Mouse (Mus musculus): Measurements from ENCODE around the gene Myo1e. TPM values are rescaled to one million over a fixed set of nuclear protein-coding genes. Genes with fewer than 3 reads are reported as not detected.

The Myo1e gene
- polyA plus RNA-seq, 1 experiment from 2014 or later = 7.9 TPM

DNA sequence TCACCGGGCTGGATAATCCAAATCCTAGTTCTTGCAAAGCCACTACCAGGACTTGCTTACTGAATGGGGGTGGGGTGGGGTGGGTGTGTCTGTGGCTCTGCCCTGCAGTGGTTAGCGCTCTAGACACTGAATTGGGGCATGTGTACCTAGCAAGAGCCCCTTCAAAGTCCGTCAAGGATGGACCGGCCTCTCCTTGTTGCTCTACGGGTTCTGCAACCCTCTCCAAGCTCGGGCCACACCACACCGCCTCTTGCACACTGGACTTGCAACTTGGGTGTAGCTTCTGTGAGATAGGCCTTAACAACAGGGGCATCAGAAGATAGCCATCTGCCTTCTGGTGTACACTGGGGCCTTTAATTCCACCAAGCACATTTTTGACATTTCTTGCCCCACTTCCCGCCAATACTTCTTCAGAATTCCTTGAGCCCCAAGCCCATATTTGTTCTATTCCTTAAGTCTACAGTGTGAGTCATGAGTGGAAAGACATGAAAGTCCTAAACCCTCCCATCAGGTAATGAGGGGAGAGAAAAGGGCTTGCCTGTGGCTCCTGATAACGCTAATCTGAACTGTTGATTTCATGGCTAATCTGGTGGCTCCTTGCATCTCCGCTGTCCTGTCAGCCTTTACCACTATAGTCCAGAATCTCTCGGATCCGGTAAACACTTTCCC, 67.9 kb downstream of the Myo1e start:
- Histone ChIP-seq H3K9ac (no peak overlapping the region), H3K4me2 (no peak overlapping the region), H3K27ac (replicated peaks) (no peak overlapping the region), H3K36me3 (no peaks in the 10 kb centered on the region), H3K4me1 (replicated peaks) (0 out of 2 replicates have a peak, but pooled peaks cover under 1% of the 10 kb centered on the region), H3K9me3 (no peaks in the 10 kb centered on the region), H3K4me3 (no peak overlapping the region), H3K27me3 (no peaks in the 10 kb centered on the region)
- WGBS = 93% methylated on average over 12 of the region's 12 CpGs
- no peak for ATAC-seq (ENCODE audit: low read depth)

DNA sequence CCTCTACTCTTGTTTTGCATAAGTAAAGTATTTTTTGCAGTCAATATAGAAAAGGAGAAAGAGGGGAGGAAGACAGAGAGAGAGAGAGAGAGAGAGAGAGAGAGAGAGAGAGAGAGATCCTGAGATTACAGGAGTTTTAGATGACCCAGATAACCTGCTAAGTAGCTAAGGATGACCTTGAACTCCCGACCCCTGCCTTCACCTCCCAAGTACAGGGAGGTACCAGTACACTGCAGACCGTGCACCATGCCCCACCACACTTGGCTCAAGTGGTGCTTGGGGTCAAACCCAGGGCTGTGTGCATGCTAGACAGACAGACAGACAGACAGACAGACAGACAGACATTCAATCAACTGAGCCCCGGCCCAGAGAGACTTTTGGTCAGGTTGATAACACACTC, 69.9 kb downstream of the Myo1e start:
- Histone ChIP-seq H3K9me3 (no peaks in the 10 kb centered on the region), H3K4me3 (no peak overlapping the region), H3K27ac (replicated peaks) (no peak overlapping the region), H3K9ac (no peak overlapping the region), H3K36me3 (no peaks in the 10 kb centered on the region), H3K4me1 (replicated peaks) (no peaks in the 10 kb centered on the region), H3K27me3 (no peaks in the 10 kb centered on the region), H3K4me2 (no peak overlapping the region)
- 87% methylated on average over 3 of the region's 3 CpGs for WGBS
- ATAC-seq (ENCODE audit: low read depth) = no peak

DNA sequence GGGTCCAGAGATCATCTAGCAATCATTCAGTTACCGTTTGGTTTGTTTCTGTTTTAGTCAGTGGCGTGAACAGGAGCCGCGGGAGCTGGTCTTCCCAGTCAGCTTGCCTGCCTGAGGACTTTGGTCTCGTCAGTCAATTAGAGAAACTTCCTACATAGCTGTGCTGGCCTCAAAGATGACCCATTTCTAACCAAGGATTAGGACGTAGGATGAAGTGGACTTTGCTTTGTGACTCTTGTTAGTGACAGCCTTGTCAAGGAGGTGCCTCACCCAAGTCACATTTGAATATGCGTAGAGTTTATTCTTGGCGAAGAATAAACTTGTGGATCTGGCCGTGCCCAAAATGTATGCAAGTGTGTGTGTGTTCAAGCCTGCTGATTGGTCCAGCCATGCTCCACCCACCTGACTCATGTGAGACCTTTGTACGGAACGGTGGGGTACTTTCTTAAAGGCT, 70.4 kb downstream of the Myo1e start:
- WGBS = 88% methylated on average over 11 of the region's 11 CpGs
- no peak overlapping the region for H3K27ac ChIP-seq (replicated peaks)
- no peaks in the 10 kb centered on the region for H3K27me3 ChIP-seq
- H3K9ac ChIP-seq = no peak overlapping the region
- H3K4me3 ChIP-seq = no peak overlapping the region
- H3K4me2 ChIP-seq = no peak overlapping the region
- no peaks in the 10 kb centered on the region for H3K9me3 ChIP-seq
- H3K4me1 ChIP-seq (replicated peaks) = no peaks in the 10 kb centered on the region
- H3K36me3 ChIP-seq = no peaks in the 10 kb centered on the region
- no peak for ATAC-seq (ENCODE audit: low read depth)

DNA sequence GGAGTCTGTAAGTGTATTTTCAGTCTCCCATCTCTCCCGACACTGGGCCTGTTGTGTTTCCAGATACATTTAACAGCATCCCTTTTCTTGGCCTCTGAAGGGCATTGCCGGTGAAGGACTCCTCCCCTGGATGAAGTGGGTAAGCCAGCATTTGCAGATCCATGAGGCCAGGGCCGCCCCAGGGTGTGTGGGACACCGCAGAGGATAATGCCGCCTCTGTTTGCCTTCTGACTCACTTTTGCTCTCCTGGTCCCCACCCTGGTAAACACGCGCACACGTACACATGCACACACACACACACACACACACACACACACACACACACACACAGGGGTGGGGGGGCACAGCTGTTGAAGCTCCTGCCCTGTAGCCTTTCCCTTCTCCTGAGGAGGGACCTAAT, 74.3 kb downstream of the Myo1e start:
- Histone ChIP-seq H3K27ac (replicated peaks) (no peak overlapping the region), H3K36me3 (no peaks in the 10 kb centered on the region), H3K27me3 (no peaks in the 10 kb centered on the region), H3K9ac (no peak overlapping the region), H3K4me2 (no peak overlapping the region), H3K4me1 (replicated peaks) (no peaks in the 10 kb centered on the region), H3K9me3 (no peaks in the 10 kb centered on the region), H3K4me3 (no peak overlapping the region)
- WGBS = 90% methylated on average over 8 of the region's 8 CpGs
- no peak for ATAC-seq (ENCODE audit: low read depth)

DNA sequence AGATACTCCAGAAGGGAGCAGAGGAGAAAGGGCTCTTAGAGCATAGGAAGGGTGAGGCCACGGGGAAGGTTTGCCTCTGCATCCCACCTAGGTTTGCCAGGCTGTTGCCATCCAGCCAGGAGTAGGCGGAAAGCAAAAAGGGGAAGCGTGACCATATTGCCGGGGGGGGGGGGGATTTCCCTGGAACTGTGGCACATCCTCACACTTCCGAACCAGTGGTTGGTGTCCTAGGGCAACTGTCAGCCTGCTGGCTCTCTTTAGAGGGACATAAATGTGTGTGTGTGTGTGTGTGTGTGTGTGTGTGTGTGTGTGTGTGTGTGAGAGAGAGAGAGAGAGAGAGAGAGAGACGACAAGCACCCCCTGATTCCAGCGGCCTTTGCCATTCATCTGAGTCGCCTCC, 75.0 kb downstream of the Myo1e start:
- Histone ChIP-seq H3K4me3 (no peak overlapping the region), H3K4me1 (replicated peaks) (no peaks in the 10 kb centered on the region; the same call in 1 of the 2 replicates), H3K27ac (replicated peaks) (no peak overlapping the region), H3K9me3 (no peaks in the 10 kb centered on the region), H3K36me3 (no peaks in the 10 kb centered on the region), H3K4me2 (no peak overlapping the region), H3K9ac (no peak overlapping the region), H3K27me3 (no peaks in the 10 kb centered on the region)
- no peak for ATAC-seq (ENCODE audit: low read depth)
- 79% methylated on average over 8 of the region's 8 CpGs for WGBS

DNA sequence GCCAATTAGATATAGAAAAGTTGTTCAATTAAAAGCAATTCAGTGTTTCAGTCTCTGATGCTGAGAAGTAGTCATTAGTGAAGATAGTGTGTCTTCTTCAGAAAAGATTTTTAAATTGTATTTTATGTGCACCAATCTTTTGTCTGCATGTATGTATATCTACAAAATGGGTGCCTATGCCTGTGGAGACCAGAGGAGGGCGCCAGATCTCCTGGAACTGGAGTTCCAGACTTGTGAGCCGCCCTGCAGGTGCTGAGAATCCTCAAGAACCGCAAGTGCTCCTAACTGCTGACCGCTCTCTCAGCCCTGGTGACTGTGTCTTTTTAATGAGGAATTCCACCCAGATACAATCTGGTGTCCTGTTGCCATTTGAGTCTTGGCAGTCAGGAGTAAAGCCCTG, 76.0 kb downstream of the Myo1e start:
- no peak for ATAC-seq (ENCODE audit: low read depth)
- Histone ChIP-seq H3K4me3 (no peak overlapping the region), H3K4me1 (replicated peaks) (no peaks in the 10 kb centered on the region; the same call in 1 of the 2 replicates), H3K36me3 (no peaks in the 10 kb centered on the region), H3K9ac (no peak overlapping the region), H3K9me3 (no peaks in the 10 kb centered on the region), H3K27ac (replicated peaks) (no peak overlapping the region), H3K27me3 (no peaks in the 10 kb centered on the region), H3K4me2 (no peak overlapping the region)
- 83% methylated on average over 4 of the region's 4 CpGs for WGBS

DNA sequence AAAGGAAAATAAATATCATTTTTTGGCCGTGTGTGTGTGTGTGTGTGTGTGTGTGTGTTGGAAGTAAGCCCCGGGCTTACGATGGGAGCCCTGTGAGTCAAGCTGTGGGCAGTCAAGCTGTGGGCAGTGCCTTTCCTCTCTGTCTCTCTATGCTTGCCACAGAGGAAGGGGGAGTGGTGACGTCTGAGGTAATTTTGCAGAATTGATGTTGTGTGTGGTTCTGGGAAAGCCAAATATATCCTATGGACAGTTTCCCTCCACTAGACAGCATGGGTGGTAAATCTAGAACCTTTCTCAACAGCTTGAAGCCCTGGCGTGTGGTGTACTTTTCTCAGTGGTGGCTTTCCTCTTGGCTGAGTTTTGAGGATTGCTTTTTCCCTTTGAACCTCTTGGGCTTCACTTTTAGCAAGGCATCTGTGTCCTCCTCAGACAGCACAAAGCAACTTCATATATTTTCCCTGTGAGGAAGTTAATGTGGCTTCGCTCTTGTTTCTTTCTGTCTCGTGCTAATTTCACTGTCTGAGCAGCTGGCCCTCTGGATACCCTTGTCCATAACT, 77.5 kb downstream of the Myo1e start:
- H3K4me2 ChIP-seq = no peak overlapping the region
- no peaks in the 10 kb centered on the region for H3K36me3 ChIP-seq
- no peaks in the 10 kb centered on the region; the same call in 1 of the 2 replicates for H3K4me1 ChIP-seq (replicated peaks)
- H3K4me3 ChIP-seq = no peak overlapping the region
- H3K9ac ChIP-seq = no peak overlapping the region
- H3K27ac ChIP-seq (replicated peaks) = no peak overlapping the region
- ATAC-seq (ENCODE audit: low read depth) = no peak
- WGBS = 71% methylated on average over 7 of the region's 7 CpGs
- no peaks in the 10 kb centered on the region for H3K27me3 ChIP-seq
- no peaks in the 10 kb centered on the region for H3K9me3 ChIP-seq

DNA sequence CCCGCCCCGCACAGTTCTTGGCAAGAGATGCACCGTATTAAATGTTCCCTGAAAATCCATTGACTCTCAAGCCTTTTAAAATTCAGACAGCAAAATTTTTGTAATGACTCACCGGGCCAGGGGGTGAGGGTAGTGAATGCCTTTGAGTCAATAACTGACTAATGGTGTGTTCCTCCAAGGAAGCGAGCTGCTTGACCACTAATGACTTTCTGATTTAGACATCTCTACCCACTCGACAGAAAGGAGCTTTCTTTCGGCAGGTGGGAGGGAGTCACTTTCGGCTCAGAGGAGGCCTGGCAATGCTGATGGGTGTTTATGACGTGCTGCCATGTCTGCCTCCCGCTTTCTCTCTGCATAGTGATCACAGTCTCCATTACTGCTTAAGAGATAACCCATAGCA, 83.6 kb downstream of the Myo1e start:
- no peak for ATAC-seq (ENCODE audit: low read depth)
- H3K9me3 ChIP-seq = no peaks in the 10 kb centered on the region
- peaks cover 18% of the 10 kb centered on the region for H3K4me1 ChIP-seq (replicated peaks)
- no peak overlapping the region for H3K27ac ChIP-seq (replicated peaks)
- no peak overlapping the region for H3K4me2 ChIP-seq
- no peak overlapping the region for H3K9ac ChIP-seq
- no peaks in the 10 kb centered on the region for H3K27me3 ChIP-seq
- no peak overlapping the region for H3K4me3 ChIP-seq
- 44% methylated on average over 10 of the region's 10 CpGs for WGBS
- H3K36me3 ChIP-seq = no peaks in the 10 kb centered on the region

DNA sequence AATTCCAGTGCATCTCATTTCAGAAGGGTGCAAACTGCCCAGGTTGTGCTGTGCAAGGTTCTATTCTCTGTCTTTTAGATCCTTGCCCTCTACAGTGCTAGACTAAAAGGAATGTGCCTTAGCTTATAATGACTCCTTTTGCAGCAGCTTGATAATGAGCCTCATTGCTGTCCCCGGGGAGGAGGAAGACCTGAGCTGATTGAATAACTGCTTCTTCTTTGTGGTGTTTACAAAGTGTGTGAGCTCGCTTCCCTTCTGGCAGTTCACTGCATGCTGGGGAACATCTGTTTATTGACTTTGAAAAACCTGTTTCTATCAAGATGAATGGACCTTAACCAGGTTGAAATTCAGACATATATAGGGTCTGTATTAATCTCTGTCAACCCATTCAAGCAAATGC, 89.8 kb downstream of the Myo1e start:
- peaks cover 25% of the 10 kb centered on the region for H3K4me1 ChIP-seq (replicated peaks)
- H3K9me3 ChIP-seq = 0 out of 2 replicates have a peak, but pooled peaks cover 8% of the 10 kb centered on the region
- ATAC-seq (ENCODE audit: low read depth) = peak; percentile 47; the same call in 1 of the 2 replicates
- H3K36me3 ChIP-seq = peaks cover 4% of the 10 kb centered on the region; the same call in 1 of the 2 replicates
- 0 out of 2 replicates have a peak overlapping the region, but pooled peaks have one; percentile 42 for H3K27ac ChIP-seq (replicated peaks)
- H3K4me2 ChIP-seq = no peak overlapping the region
- H3K27me3 ChIP-seq = no peaks in the 10 kb centered on the region
- no peak overlapping the region for H3K4me3 ChIP-seq
- WGBS = 0% methylated on average over 2 of the region's 2 CpGs
- H3K9ac ChIP-seq = no peak overlapping the region

DNA sequence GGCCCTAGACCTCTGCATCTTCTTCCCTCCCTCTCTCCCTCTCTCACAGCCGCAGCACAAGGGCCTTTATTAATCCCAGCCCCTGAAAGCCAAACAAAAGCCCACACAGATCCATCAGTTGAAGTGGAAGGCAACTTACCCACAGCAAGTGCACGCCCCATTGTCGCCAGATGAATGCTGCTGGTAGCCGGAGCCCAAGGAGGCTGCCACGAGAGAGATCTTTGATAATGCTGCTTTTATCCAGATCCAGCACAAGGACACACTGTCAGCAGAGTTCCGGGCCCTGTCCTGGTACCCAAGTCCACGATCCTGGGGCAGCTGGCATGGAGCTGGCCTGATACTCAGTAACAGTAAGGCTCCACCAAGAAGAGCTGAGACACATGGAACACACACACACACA, 91.1 kb downstream of the Myo1e start:
- WGBS = 25% methylated on average over 7 of the region's 7 CpGs
- no peak overlapping the region for H3K4me2 ChIP-seq
- no peak overlapping the region for H3K4me3 ChIP-seq
- ATAC-seq (ENCODE audit: low read depth) = no peak
- no peak overlapping the region for H3K27ac ChIP-seq (replicated peaks)
- H3K36me3 ChIP-seq = peaks cover 10% of the 10 kb centered on the region; the same call in 1 of the 2 replicates
- H3K9ac ChIP-seq = no peak overlapping the region
- 0 out of 2 replicates have a peak, but pooled peaks cover 8% of the 10 kb centered on the region for H3K9me3 ChIP-seq
- H3K4me1 ChIP-seq (replicated peaks) = peaks cover 21% of the 10 kb centered on the region
- H3K27me3 ChIP-seq = no peaks in the 10 kb centered on the region

DNA sequence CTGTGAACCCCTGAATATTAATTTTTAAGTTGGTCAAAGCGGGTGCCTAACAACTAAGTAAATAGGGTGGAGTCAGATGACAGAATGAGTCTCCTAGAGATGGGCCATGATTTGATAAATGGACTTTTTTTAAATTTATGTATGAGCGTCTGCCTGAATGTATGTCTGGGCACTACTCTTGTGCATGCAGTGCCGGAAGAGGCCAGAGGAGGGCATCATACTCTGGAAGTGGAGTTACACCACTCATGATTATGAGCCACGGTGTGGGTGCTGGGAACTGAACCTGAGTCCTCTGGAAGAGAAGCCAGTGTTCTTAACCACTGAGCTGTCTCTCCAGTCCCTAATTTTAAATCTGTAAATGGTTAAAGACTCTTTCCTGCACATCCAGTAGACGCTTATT, 93.6 kb downstream of the Myo1e start:
- H3K27me3 ChIP-seq = no peaks in the 10 kb centered on the region
- peaks cover 10% of the 10 kb centered on the region; the same call in 1 of the 2 replicates for H3K36me3 ChIP-seq
- H3K4me1 ChIP-seq (replicated peaks) = peaks cover 21% of the 10 kb centered on the region
- no peak overlapping the region for H3K4me2 ChIP-seq
- no peak overlapping the region for H3K9ac ChIP-seq
- no peak overlapping the region for H3K27ac ChIP-seq (replicated peaks)
- H3K9me3 ChIP-seq = 0 out of 2 replicates have a peak, but pooled peaks cover 8% of the 10 kb centered on the region
- whole genome bisulfite sequencing = 95% methylated on average over 5 of the region's 5 CpGs
- no peak for ATAC-seq (ENCODE audit: low read depth)
- no peak overlapping the region for H3K4me3 ChIP-seq

DNA sequence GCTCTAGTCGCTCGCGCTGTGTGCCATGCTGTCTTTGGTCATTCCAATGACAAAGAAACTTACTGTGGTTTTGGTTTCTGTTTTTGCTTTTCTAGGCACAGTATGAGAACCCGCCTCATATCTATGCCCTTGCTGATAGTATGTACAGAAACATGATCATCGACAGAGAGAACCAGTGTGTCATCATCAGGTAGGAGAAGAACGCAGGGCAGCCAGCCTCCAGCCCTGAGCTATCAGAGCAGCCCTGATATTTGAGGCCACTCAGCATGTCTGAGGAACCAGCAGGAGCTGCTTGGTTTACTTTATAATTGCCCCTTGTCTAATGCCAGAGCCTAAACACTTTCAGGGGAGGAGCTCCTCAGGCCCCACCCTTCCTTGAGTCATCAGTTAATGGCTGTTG, 94.4 kb downstream of the Myo1e start:
- Histone ChIP-seq H3K4me3 (no peak overlapping the region), H3K4me1 (replicated peaks) (peaks cover 19% of the 10 kb centered on the region), H3K4me2 (no peak overlapping the region), H3K9ac (no peak overlapping the region), H3K27me3 (no peaks in the 10 kb centered on the region), H3K27ac (replicated peaks) (no peak overlapping the region), H3K36me3 (peaks cover 10% of the 10 kb centered on the region; the same call in 1 of the 2 replicates), H3K9me3 (0 out of 2 replicates have a peak, but pooled peaks cover 8% of the 10 kb centered on the region)
- 96% methylated on average over 6 of the region's 6 CpGs for WGBS
- ATAC-seq (ENCODE audit: low read depth) = no peak

All from neural tube, embryonic 13.5 days (tissue).